Mouse (Mus musculus) small intestine, adult 2 months (tissue): ENCODE measurements around the gene Eif4b.

ENCODE experiments used
- CTCF ChIP-seq: fragments of 200-500 bp; IDR thresholded peaks from 2 replicates; pipeline ENCODE4 v1.5.1; 2012; ENCODE audit warnings: low read depth, mild to moderate bottlenecking, control low read depth, inconsistent platforms, low read length, moderate library complexity, mixed read lengths; ENCODE audit not compliant: insufficient replicate concordance, insufficient read length; ENCODE audit errors: extremely low read depth
- POLR2A ChIP-seq: fragments of 200-500 bp; IDR thresholded peaks from 2 replicates; pipeline ENCODE4 v1.6.1; 2012; ENCODE audit warnings: low read depth, mild to moderate bottlenecking, control low read depth, inconsistent platforms, low read length, moderate library complexity

DNA sequence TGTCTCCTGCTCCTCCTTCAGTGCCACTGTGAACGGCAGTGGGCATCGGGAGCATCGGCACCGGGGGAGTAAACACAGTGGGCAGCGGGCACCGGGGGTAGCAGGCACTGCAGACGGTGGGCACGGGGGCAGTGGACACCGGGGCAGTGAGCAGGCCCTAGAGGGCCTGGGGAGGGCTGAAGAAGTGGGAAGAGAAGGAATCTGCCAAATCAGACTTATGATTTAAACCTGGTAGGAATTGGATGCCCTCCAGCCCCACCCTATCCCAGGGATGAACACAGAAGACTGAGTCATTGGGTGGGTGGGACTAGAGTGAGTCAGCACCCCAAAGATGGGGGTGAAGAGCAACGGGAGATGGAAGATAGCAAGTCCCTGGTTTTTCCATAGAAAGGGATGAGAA is 71.8 kb downstream of the Eif4b start:
- no peak for TF ChIP-seq POLR2A
- no peak for TF ChIP-seq CTCF
